Mouse (Mus musculus) layer of hippocampus, postnatal 10 days (tissue): ENCODE data around the gene Hunk. TPM values are rescaled to one million over a fixed set of nuclear protein-coding genes. Genes with fewer than 3 reads are reported as not detected.
A peak's percentile ranks its signal among the peaks of the same experiment; 100 is the strongest.

Experiments
- DNase-seq, 2 experiments: peaks; one replicate each; pipeline ENCODE4 v3.0.0; 2021; ENCODE audit warnings: low spot score in 2 of 2
- total RNA-seq, 2 experiments: library from RNA; stranded (reverse); gene quantifications; 2 replicates each; pipeline ENCODE4 v1.2.3; 2021

The Hunk gene
- total RNA-seq, 2 experiments from 2014 or later, result 28.9 to 32.6 TPM

GRCm38 (mm10) chr16:90390731-90391130 is 4.9 kb downstream of the Hunk start:
- DNase-seq, result no peak

GRCm38 (mm10) chr16:90394761-90395160 is 8.9 kb downstream of the Hunk start:
- no peak for DNase-seq

- no peak for DNase-seq
Measured at GRCm38 (mm10) chr16:90395996-90396556, 10.3 kb downstream of the Hunk start.

GRCm38 (mm10) chr16:90396882-90397281 is 11.1 kb downstream of the Hunk start:
- no peak for DNase-seq

- no peak for DNase-seq
Measured at GRCm38 (mm10) chr16:90400314-90400713, 14.5 kb downstream of the Hunk start.

- no peak for DNase-seq
Measured at GRCm38 (mm10) chr16:90400906-90401666, 15.3 kb downstream of the Hunk start.

GRCm38 (mm10) chr16:90402292-90402691 is 16.5 kb downstream of the Hunk start:
- no peak for DNase-seq

- no peak for DNase-seq
Measured at GRCm38 (mm10) chr16:90405195-90405594, 19.4 kb downstream of the Hunk start.

GRCm38 (mm10) chr16:90405599-90405998 is 19.8 kb downstream of the Hunk start:
- no peak for DNase-seq

GRCm38 (mm10) chr16:90407541-90408289 is 21.9 kb downstream of the Hunk start:
- DNase-seq, result no peak

- no peak for DNase-seq
Measured at GRCm38 (mm10) chr16:90412096-90413082, 26.6 kb downstream of the Hunk start.

GRCm38 (mm10) chr16:90416621-90417020 is 30.8 kb downstream of the Hunk start:
- DNase-seq, result no peak

- DNase-seq, result no peak
Measured at GRCm38 (mm10) chr16:90418661-90419060, 32.8 kb downstream of the Hunk start.

- no peak for DNase-seq
Measured at GRCm38 (mm10) chr16:90421145-90421544, 35.3 kb downstream of the Hunk start.

- no peak for DNase-seq
Measured at GRCm38 (mm10) chr16:90421551-90421950, 35.7 kb downstream of the Hunk start.

GRCm38 (mm10) chr16:90422108-90422529 is 36.3 kb downstream of the Hunk start:
- peak; percentile 63 to 65 for DNase-seq

- no peak for DNase-seq
Measured at GRCm38 (mm10) chr16:90423898-90424297, 38.1 kb downstream of the Hunk start.

GRCm38 (mm10) chr16:90424391-90424790 is 38.6 kb downstream of the Hunk start:
- DNase-seq, result no peak

GRCm38 (mm10) chr16:90426234-90426633 is 40.4 kb downstream of the Hunk start:
- no peak for DNase-seq

- no peak for DNase-seq
Measured at GRCm38 (mm10) chr16:90427838-90428630, 42.2 kb downstream of the Hunk start.
